Mouse (Mus musculus) myocyte (in vitro differentiated cells): ENCODE data around the gene Stat6. TPM values are rescaled to one million over a fixed set of nuclear protein-coding genes. Genes with fewer than 3 reads are reported as not detected.
A peak's percentile ranks its signal among the peaks of the same experiment; 100 is the strongest.

Experiments used
- H3K27me3 ChIP-seq: one replicate; pipeline ENCODE4 v1.6.1; 2011; ENCODE audit not compliant: control insufficient read depth, insufficient read depth, insufficient read length
- H3K36me3 ChIP-seq: one replicate; pipeline ENCODE4 v1.6.1; 2011; ENCODE audit not compliant: control insufficient read depth, insufficient read depth
- H3K4me2 ChIP-seq: one replicate; pipeline ENCODE4 v1.6.1; 2011; ENCODE audit warnings: low read depth, control low read depth
- H3K4me3 ChIP-seq: one replicate; pipeline ENCODE4 v1.5.1; 2011; ENCODE audit warnings: mild to moderate bottlenecking, control low read depth, moderate library complexity
- H3K79me2 ChIP-seq: one replicate; pipeline ENCODE4 v1.6.1; 2011; ENCODE audit not compliant: control insufficient read depth, insufficient read depth
- H3ac ChIP-seq: one replicate; pipeline ENCODE4 v1.6.1; 2011; ENCODE audit not compliant: control insufficient read depth, insufficient read length
- CEBPB ChIP-seq: IDR thresholded peaks from 2 replicates; pipeline ENCODE4 v1.6.1; 2011; ENCODE audit warnings: mild to moderate bottlenecking, moderate library complexity; ENCODE audit not compliant: poor library complexity, insufficient read depth, severe bottlenecking
- E2F4 ChIP-seq: IDR thresholded peaks from one replicate; pipeline ENCODE4 v1.6.1; 2011; ENCODE audit warnings: mild to moderate bottlenecking, control low read depth, moderate library complexity; ENCODE audit not compliant: insufficient read depth
- MAX ChIP-seq: IDR thresholded peaks from one replicate; pipeline ENCODE4 v1.6.1; 2011; ENCODE audit warnings: low read depth, mild to moderate bottlenecking, control low read depth
- MYOD1 ChIP-seq, 3 experiments: IDR thresholded peaks; one replicate each; pipeline ENCODE4 v1.6.1; 2011; ENCODE audit warnings: control low read depth in 2 of 3, low read depth in 2 of 3, mild to moderate bottlenecking in 2 of 3, moderate library complexity in 1 of 3; ENCODE audit not compliant: insufficient read length in 2 of 3, control insufficient read depth in 1 of 3
- MYOG ChIP-seq, 3 experiments: IDR thresholded peaks; one replicate each; pipeline ENCODE4 v1.6.1; 2011; ENCODE audit warnings: control low read depth in 2 of 3, low read depth in 2 of 3, mild to moderate bottlenecking in 2 of 3; ENCODE audit not compliant: insufficient read length in 2 of 3, control insufficient read depth in 1 of 3, insufficient read depth in 1 of 3
- POLR2A ChIP-seq: IDR thresholded peaks from one replicate; pipeline ENCODE4 v1.6.1; 2011; ENCODE audit warnings: low read depth, mild to moderate bottlenecking, control low read depth, moderate library complexity; ENCODE audit not compliant: insufficient read length
- POLR2AphosphoS2 ChIP-seq: IDR thresholded peaks from one replicate; pipeline ENCODE4 v1.6.1; 2011; ENCODE audit warnings: low read depth, control low read depth; ENCODE audit not compliant: insufficient read length
- REST ChIP-seq: IDR thresholded peaks from one replicate; pipeline ENCODE4 v1.6.1; 2011; ENCODE audit warnings: mild to moderate bottlenecking, control low read depth, moderate library complexity; ENCODE audit not compliant: insufficient read depth, insufficient read length
- SRF ChIP-seq: IDR thresholded peaks from one replicate; pipeline ENCODE4 v1.6.1; 2011; ENCODE audit warnings: low read depth; ENCODE audit not compliant: control insufficient read depth, insufficient read length
- TCF12 ChIP-seq: IDR thresholded peaks from one replicate; pipeline ENCODE4 v1.6.1; 2011; ENCODE audit warnings: mild to moderate bottlenecking, control low read depth; ENCODE audit not compliant: poor library complexity, insufficient read depth, severe bottlenecking
- TCF3 ChIP-seq: IDR thresholded peaks from one replicate; pipeline ENCODE4 v1.6.1; 2011; ENCODE audit warnings: low read depth, control low read depth; ENCODE audit not compliant: insufficient read length
- USF1 ChIP-seq: IDR thresholded peaks from one replicate; pipeline ENCODE4 v1.6.1; 2011; ENCODE audit warnings: low read depth, mild to moderate bottlenecking, control low read depth, moderate library complexity
- polyA plus RNA-seq: library from polyadenylated mRNA; unstranded; fragments of >200 nt; fragmentation: generic; extraction: Trizol; gene quantifications from one replicate; pipeline ENCODE4 v1.2.1, GENCODE M21; 2012; ENCODE audit warnings: missing spikeins

Stat6 gene
- polyA plus RNA-seq, 1 experiment, result 0.26 TPM

GRCm38 (mm10) chr10:127640421-127640820 is 2.4 kb upstream of the Stat6 start:
- H3K4me3 ChIP-seq, result no peak overlapping the region
- no peak overlapping the region for H3ac ChIP-seq
- no peaks in the 10 kb centered on the region for H3K36me3 ChIP-seq
- no peaks in the 10 kb centered on the region for H3K79me2 ChIP-seq
- no peak overlapping the region for H3K4me2 ChIP-seq
- no peak for TF ChIP-seq MYOG (IDR thresholded peaks at IDR 0.05; ENCODE audit: control insufficient read depth in 1 of 3, insufficient read depth in 1 of 3, insufficient read length in 2 of 3, low read depth in 2 of 3)
- TF ChIP-seq TCF12, result no peak
- TF ChIP-seq TCF3, result no peak
- no peak for TF ChIP-seq SRF
- no peak for TF ChIP-seq MAX
- no peaks in the 10 kb centered on the region for H3K27me3 ChIP-seq

DNA sequence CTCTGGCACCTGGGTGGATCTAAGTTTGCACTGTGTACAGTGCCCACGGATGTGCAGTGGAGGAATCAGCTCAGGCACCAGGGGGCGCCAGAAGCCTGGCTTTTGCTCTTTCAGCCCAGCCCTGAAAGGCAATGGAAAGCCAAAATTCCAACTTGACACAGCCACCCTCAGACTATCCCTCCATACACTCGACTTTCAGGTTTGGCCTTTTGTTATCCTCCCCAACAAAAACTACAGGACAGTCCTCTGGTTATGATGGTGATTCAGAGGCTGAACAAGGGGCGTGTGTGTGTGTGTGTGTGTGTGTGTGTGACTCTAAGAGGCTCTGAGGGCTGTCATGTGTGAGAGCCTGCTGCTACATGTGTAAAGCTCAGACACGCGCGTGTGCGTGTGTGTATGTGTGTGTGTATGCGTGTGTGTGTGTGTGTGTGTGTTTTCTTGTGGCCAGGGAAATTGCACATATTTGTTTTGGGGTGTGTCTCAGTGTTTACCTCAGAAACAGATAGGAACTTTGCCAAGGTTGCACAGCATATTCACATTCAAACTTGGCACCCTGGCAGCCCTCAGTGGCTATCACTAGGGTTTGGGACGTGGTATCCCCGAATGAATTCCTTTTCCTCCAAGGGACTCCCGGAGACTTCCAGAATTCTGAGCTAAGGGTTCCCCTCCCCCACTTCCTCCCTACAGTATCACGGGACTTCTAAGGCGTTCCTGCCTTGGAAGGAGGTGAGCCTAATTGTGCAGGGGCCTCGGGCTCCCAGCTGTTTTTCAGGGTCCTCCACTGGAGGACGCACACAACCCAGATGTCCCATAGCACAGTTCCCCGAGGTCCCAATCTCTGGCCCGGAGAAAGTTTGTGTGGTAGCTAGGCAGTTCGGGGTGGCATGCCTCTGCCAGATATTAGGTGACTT is 670 bp upstream of the Stat6 start:
- H3K4me2 ChIP-seq, result peak overlapping the region; percentile 31
- no peaks in the 10 kb centered on the region for H3K79me2 ChIP-seq
- TF ChIP-seq POLR2AphosphoS2 (no peak), E2F4 (no peak), TCF3 (no peak)
- H3K27me3 ChIP-seq, result no peaks in the 10 kb centered on the region
- no peak overlapping the region for H3ac ChIP-seq
- no peak overlapping the region for H3K4me3 ChIP-seq
- H3K36me3 ChIP-seq, result no peaks in the 10 kb centered on the region

DNA sequence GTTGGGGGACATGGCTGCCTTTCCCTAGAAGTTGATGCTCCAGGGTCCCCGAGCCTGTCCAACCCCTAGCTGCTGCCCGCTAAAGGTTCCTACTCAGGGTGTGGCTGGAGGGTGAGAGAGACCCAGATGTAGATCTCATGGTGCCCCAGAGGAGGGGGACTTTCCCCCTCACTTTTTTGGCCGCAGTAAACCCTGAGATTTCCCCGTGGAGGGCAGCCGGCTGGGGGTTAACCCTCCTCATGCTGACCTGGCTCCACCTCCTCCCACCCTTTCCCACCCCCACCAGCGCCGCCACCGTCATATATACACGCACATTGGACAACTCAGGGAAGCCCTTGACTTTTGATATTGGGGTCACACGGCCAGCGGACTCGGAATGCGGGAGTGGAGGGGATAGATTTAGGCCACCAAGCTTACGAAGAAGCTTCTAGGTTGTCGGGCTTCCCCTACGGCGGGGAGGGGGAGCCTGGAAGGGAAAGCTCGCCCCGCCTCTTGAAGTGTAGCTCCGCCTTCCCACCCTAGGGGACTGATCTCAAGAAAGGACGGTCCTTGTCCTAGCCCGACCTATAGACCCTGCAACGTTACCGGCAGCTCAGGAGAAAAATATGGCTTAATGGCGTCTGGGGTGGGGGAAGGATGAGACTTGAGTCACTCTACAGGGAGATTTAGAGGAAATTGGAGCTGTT is 910 bp downstream of the Stat6 start:
- Histone ChIP-seq H3K79me2 (no peaks in the 10 kb centered on the region), H3K4me2 (no peak overlapping the region), H3K36me3 (no peaks in the 10 kb centered on the region), H3K27me3 (no peaks in the 10 kb centered on the region), H3ac (no peak overlapping the region), H3K4me3 (no peak overlapping the region)
- TF ChIP-seq E2F4 (no peak), MYOD1 (IDR thresholded peaks at IDR 0.05; ENCODE audit: control insufficient read depth in 1 of 3, insufficient read length in 2 of 3, low read depth in 2 of 3) (no peak), MYOG (IDR thresholded peaks at IDR 0.05; ENCODE audit: control insufficient read depth in 1 of 3, insufficient read depth in 1 of 3, insufficient read length in 2 of 3, low read depth in 2 of 3) (no peak)

DNA sequence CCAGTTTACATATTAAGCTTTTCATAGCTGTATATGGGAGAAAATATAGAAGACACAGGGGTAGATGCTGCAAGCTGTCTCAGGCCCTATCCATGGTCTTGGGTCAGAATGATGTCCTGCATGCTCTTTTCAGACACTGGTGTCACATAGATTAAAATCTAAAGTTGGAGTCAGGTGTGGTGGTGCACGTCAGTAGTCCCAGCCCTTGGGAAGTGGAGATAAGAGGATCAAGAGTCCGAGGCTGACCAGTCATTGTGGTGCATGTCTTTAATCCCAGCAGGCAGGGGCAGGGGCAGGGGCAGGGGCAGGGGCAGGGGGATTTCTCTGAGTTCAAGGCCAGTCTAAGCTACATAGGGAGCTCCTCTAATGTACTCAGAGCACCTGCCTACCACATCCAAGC is 3.0 kb downstream of the Stat6 start:
- Histone ChIP-seq H3K79me2 (no peaks in the 10 kb centered on the region), H3K36me3 (no peaks in the 10 kb centered on the region), H3K4me3 (no peak overlapping the region), H3K27me3 (no peaks in the 10 kb centered on the region), H3K4me2 (no peak overlapping the region), H3ac (no peak overlapping the region)
- TF ChIP-seq POLR2A, result no peak
- TF ChIP-seq MYOD1 (IDR thresholded peaks at IDR 0.05; ENCODE audit: control insufficient read depth in 1 of 3, insufficient read length in 2 of 3, low read depth in 2 of 3), result no peak
- no peak for TF ChIP-seq REST
- no peak for TF ChIP-seq MYOG (IDR thresholded peaks at IDR 0.05; ENCODE audit: control insufficient read depth in 1 of 3, insufficient read depth in 1 of 3, insufficient read length in 2 of 3, low read depth in 2 of 3)
- TF ChIP-seq POLR2AphosphoS2, result no peak
- TF ChIP-seq MAX, result no peak
- no peak for TF ChIP-seq TCF3
- no peak for TF ChIP-seq SRF
- no peak for TF ChIP-seq USF1
- TF ChIP-seq CEBPB, result no peak
- TF ChIP-seq E2F4, result no peak
- no peak for TF ChIP-seq TCF12

DNA sequence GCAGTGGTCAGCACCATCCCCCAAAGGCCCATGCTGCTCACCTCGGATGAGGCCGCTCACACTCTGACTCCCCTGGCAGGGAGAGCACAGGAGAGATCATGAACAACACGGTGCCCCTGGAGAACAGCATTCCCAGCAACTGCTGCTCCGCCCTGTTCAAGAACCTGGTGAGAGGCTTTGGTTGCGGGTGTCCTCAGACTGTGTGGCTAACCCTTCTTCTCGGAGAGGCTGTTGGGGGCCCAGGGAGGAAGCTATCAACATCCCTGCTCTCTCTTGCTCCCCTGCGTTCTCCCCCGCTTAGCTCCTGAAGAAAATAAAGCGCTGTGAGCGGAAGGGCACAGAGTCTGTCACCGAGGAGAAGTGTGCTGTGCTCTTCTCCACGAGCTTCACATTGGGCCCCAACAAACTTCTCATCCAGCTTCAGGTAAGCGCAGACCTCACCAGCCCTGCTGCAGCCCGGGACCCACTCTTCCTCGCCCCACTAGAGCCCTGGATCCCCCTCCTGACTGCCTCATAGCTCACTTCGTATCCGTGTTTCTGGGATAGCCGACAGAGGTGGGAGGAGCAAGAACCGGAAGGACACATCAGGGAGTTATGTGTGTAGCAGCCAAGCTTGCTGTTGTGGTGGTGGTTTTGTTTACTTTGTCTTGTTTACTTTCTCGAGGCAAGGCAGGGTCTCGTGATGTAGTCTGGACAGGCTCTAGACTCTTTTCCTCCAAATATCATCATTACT is 10.3 kb downstream of the Stat6 start:
- Histone ChIP-seq H3K36me3 (no peaks in the 10 kb centered on the region), H3ac (no peak overlapping the region), H3K4me2 (no peak overlapping the region), H3K79me2 (no peaks in the 10 kb centered on the region), H3K4me3 (no peak overlapping the region), H3K27me3 (no peaks in the 10 kb centered on the region)
- TF ChIP-seq REST (no peak), SRF (no peak), MAX (no peak), E2F4 (no peak), MYOG (IDR thresholded peaks at IDR 0.05; ENCODE audit: control insufficient read depth in 1 of 3, insufficient read depth in 1 of 3, insufficient read length in 2 of 3, low read depth in 2 of 3) (no peak), USF1 (no peak), POLR2AphosphoS2 (no peak), CEBPB (no peak), MYOD1 (IDR thresholded peaks at IDR 0.05; ENCODE audit: control insufficient read depth in 1 of 3, insufficient read length in 2 of 3, low read depth in 2 of 3) (no peak)
